Mouse (Mus musculus) forebrain, embryonic 10.5 days (tissue): ENCODE results near the gene Hist1h2bk. TPM values are rescaled to one million over a fixed set of nuclear protein-coding genes. Genes with fewer than 3 reads are reported as not detected.

Experiments
- DNase-seq: peaks from one replicate; pipeline ENCODE4 v3.0.0-alpha.2; 2017; ENCODE audit warnings: low spot score; ENCODE audit errors: extremely low spot score
- H3K27ac ChIP-seq: fragments of 300-500 bp; sonication (generic); 2 replicates; pipeline ENCODE4 v1.5.1; 2016; ENCODE audit warnings: mild to moderate bottlenecking
- H3K27me3 ChIP-seq: fragments of 300-500 bp; sonication (generic); 2 replicates; pipeline ENCODE4 v1.6.1; 2016; ENCODE audit warnings: mild to moderate bottlenecking; ENCODE audit not compliant: poor library complexity, severe bottlenecking
- H3K36me3 ChIP-seq: fragments of 300-500 bp; sonication (generic); replicated peaks from 2 replicates; pipeline ENCODE4 v1.6.1; 2016; ENCODE audit warnings: mild to moderate bottlenecking, moderate library complexity
- H3K4me1 ChIP-seq: fragments of 300-500 bp; sonication (generic); 2 replicates; pipeline ENCODE4 v1.6.1; 2016
- H3K4me3 ChIP-seq: fragments of 300-500 bp; sonication (generic); 2 replicates; pipeline ENCODE4 v1.5.1; 2016; ENCODE audit warnings: mild to moderate bottlenecking, moderate library complexity
- H3K9me3 ChIP-seq: fragments of 300-500 bp; sonication (generic); 2 replicates; pipeline ENCODE4 v1.6.1; 2016; ENCODE audit warnings: mild to moderate bottlenecking, moderate library complexity
- WGBS: fragments of 180-500 bp; shearing (Covaris S2); methylation state at CpG from one replicate; pipeline ENCODE4 v1.1.7; 2016; 5-methylcytosine and 5-hydroxymethylcytosine counted together
- polyA plus RNA-seq: library from polyadenylated mRNA; unstranded; fragments of >200 nt; fragmentation: Nextera tagmentation; extraction: Ambion mirVana; gene quantifications from 2 replicates; pipeline ENCODE4 v1.2.1, GENCODE M21; 2016

Gene Hist1h2bk
- polyA plus RNA-seq, 1 experiment from 2014 or later, result 7.7 TPM

- peak; percentile 67 for DNase-seq
Measured at GRCm38 (mm10) chr13:22020901-22021339, 14.8 kb upstream of the Hist1h2bk start.

GRCm38 (mm10) chr13:22021581-22021980 lies 14.1 kb upstream of the Hist1h2bk start:
- DNase-seq, result peak; percentile 17
- Histone ChIP-seq H3K36me3 (no peaks in the 10 kb centered on the region), H3K27me3 (peaks cover 32% of the 10 kb centered on the region), H3K27ac (peak overlapping the region; percentile 58), H3K9me3 (no peaks in the 10 kb centered on the region), H3K4me3 (peak overlapping the region; percentile 68), H3K4me1 (peaks cover 14% of the 10 kb centered on the region)
- WGBS, result under 1% methylated on average over 11 of the region's 11 CpGs

More at GRCm38 (mm10) chr13:22020901-22021339, 14.8 kb upstream of the Hist1h2bk start:
- peak overlapping the region; percentile 68 for H3K4me3 ChIP-seq
- H3K27me3 ChIP-seq, result peaks cover 32% of the 10 kb centered on the region
- H3K4me1 ChIP-seq, result peaks cover 12% of the 10 kb centered on the region
- no peaks in the 10 kb centered on the region for H3K36me3 ChIP-seq
- H3K9me3 ChIP-seq, result no peaks in the 10 kb centered on the region
- no peak overlapping the region for H3K27ac ChIP-seq
- under 1% methylated on average over 8 of the region's 8 CpGs for WGBS

- WGBS, result under 1% methylated on average over 9 of the region's 9 CpGs
- no peaks in the 10 kb centered on the region for H3K36me3 ChIP-seq
Measured at GRCm38 (mm10) chr13:22022241-22022640, 13.4 kb upstream of the Hist1h2bk start.

GRCm38 (mm10) chr13:22026058-22027031 lies 9.3 kb upstream of the Hist1h2bk start:
- no peaks in the 10 kb centered on the region for H3K9me3 ChIP-seq
- H3K27ac ChIP-seq, result peak overlapping the region; percentile 80
- no peaks in the 10 kb centered on the region for H3K27me3 ChIP-seq
- peak overlapping the region; percentile 62 for H3K4me3 ChIP-seq
- WGBS, result 1% methylated on average over 35 of the region's 35 CpGs
- DNase-seq, result peak; percentile 91
- no peaks in the 10 kb centered on the region for H3K36me3 ChIP-seq
- peaks cover 25% of the 10 kb centered on the region for H3K4me1 ChIP-seq

More at GRCm38 (mm10) chr13:22022241-22022640, 13.4 kb upstream of the Hist1h2bk start:
- Histone ChIP-seq H3K9me3 (no peaks in the 10 kb centered on the region), H3K4me3 (peak overlapping the region; percentile 68), H3K27ac (peak overlapping the region; percentile 58), H3K27me3 (peaks cover 31% of the 10 kb centered on the region), H3K4me1 (peaks cover 19% of the 10 kb centered on the region)
- peak; percentile 80 for DNase-seq

- H3K27me3 ChIP-seq, result no peaks in the 10 kb centered on the region
- H3K4me1 ChIP-seq, result peaks cover 36% of the 10 kb centered on the region
- H3K9me3 ChIP-seq, result no peaks in the 10 kb centered on the region
- DNase-seq, result peak; percentile 95
- under 1% methylated on average over 40 of the region's 40 CpGs for WGBS
- H3K36me3 ChIP-seq, result no peaks in the 10 kb centered on the region
- H3K27ac ChIP-seq, result peak overlapping the region; percentile 86
- peak overlapping the region; percentile 59 for H3K4me3 ChIP-seq
Measured at GRCm38 (mm10) chr13:22028673-22029460, 6.8 kb upstream of the Hist1h2bk start.

- H3K27ac ChIP-seq, result no peak overlapping the region
- H3K9me3 ChIP-seq, result no peaks in the 10 kb centered on the region
- 30% methylated on average over 8 of the region's 8 CpGs for WGBS
- H3K4me3 ChIP-seq, result peak overlapping the region; percentile 59
- H3K36me3 ChIP-seq, result no peaks in the 10 kb centered on the region
- H3K4me1 ChIP-seq, result peaks cover 42% of the 10 kb centered on the region
- peak; percentile 35 for DNase-seq
- H3K27me3 ChIP-seq, result no peaks in the 10 kb centered on the region
Measured at GRCm38 (mm10) chr13:22029928-22030327, 5.7 kb upstream of the Hist1h2bk start.

GRCm38 (mm10) chr13:22030493-22030892 lies 5.2 kb upstream of the Hist1h2bk start:
- no peak overlapping the region for H3K4me3 ChIP-seq
- peaks cover 41% of the 10 kb centered on the region for H3K4me1 ChIP-seq
- H3K36me3 ChIP-seq, result no peaks in the 10 kb centered on the region
- DNase-seq, result no peak
- H3K27me3 ChIP-seq, result no peaks in the 10 kb centered on the region
- 20% methylated on average over 4 of the region's 4 CpGs for WGBS
- no peak overlapping the region for H3K27ac ChIP-seq
- H3K9me3 ChIP-seq, result no peaks in the 10 kb centered on the region

- 62% methylated on average over 5 of the region's 5 CpGs for WGBS
- Histone ChIP-seq H3K27ac (peak overlapping the region; percentile 96), H3K4me3 (peak overlapping the region; percentile 58), H3K4me1 (peaks cover 43% of the 10 kb centered on the region), H3K27me3 (no peaks in the 10 kb centered on the region), H3K36me3 (no peaks in the 10 kb centered on the region), H3K9me3 (no peaks in the 10 kb centered on the region)
- peak; percentile 18 for DNase-seq
Measured at GRCm38 (mm10) chr13:22033741-22034442, 1.8 kb upstream of the Hist1h2bk start.

- Histone ChIP-seq H3K4me3 (peak overlapping the region; percentile 58), H3K27me3 (no peaks in the 10 kb centered on the region), H3K36me3 (no peaks in the 10 kb centered on the region), H3K9me3 (no peaks in the 10 kb centered on the region), H3K4me1 (peaks cover 39% of the 10 kb centered on the region), H3K27ac (peak overlapping the region; percentile 96)
- WGBS, result under 1% methylated on average over 14 of the region's 14 CpGs
- DNase-seq, result peak; percentile 50
Measured at GRCm38 (mm10) chr13:22034443-22035266, 1.0 kb upstream of the Hist1h2bk start.

- H3K27ac ChIP-seq, result peak overlapping the region; percentile 96
- no peaks in the 10 kb centered on the region for H3K36me3 ChIP-seq
- peak; percentile 67 for DNase-seq
- peak overlapping the region; percentile 55 for H3K4me3 ChIP-seq
- peaks cover 50% of the 10 kb centered on the region for H3K4me1 ChIP-seq
- WGBS, result 2% methylated on average over 23 of the region's 23 CpGs
- H3K9me3 ChIP-seq, result no peaks in the 10 kb centered on the region
- no peaks in the 10 kb centered on the region for H3K27me3 ChIP-seq
Measured at GRCm38 (mm10) chr13:22036149-22036956, 683 bp downstream of the Hist1h2bk start.

GRCm38 (mm10) chr13:22036986-22037385 lies 1.3 kb downstream of the Hist1h2bk start:
- peak; percentile 27 for DNase-seq
- WGBS, result 63% methylated on average over 3 of the region's 3 CpGs
- Histone ChIP-seq H3K27ac (peak overlapping the region; percentile 96), H3K9me3 (no peaks in the 10 kb centered on the region), H3K4me1 (peaks cover 56% of the 10 kb centered on the region), H3K4me3 (peak overlapping the region; percentile 55), H3K36me3 (no peaks in the 10 kb centered on the region), H3K27me3 (no peaks in the 10 kb centered on the region)
